9 mouse cellular contexts compared by ENCODE assay signal in genomic region chr4:102635258-102635657, GRCm38 (mm10).
DNase-seq lines count a peak whose midpoint lies in the region; ATAC-seq and TF ChIP-seq lines count a peak whose summit lies in the region.
"Had no signal": no experiment of that assay in that cellular context is flagged by ENCODE, and none has a peak within 500 bp of the region (broad histone marks: within the 10 kb centered on the region; RNA-seq: fewer than 3 reads in every experiment).

No protein-coding gene starts in this region.

- TF ChIP-seq CTCF in liver, adult 2 months (IDR thresholded peaks at IDR 0.05; ENCODE audit: low read depth, low read length): no peak
- no peak for TF ChIP-seq CTCF in lung, postnatal 0 days (IDR thresholded peaks at IDR 0.05)

- no peaks in the 10 kb centered on the region for H3K79me2 ChIP-seq in liver, adult 2 months (ENCODE audit: control insufficient read depth, insufficient read depth, low read length)

- no peaks in the 10 kb centered on the region for H3K27me3 ChIP-seq in liver, adult 2 months (ENCODE audit: control insufficient read depth, insufficient read depth, low read length)
- H3K27me3 ChIP-seq in liver, embryonic 12.5 days (replicated peaks): no peaks in the 10 kb centered on the region
- no peaks in the 10 kb centered on the region for H3K27me3 ChIP-seq in heart, embryonic 15.5 days
- no peaks in the 10 kb centered on the region for H3K27me3 ChIP-seq in lung, postnatal 0 days (replicated peaks; ENCODE audit: insufficient read depth, low read length)

- peak; percentile 23 for DNase-seq in liver, adult 2 months (ENCODE audit: extremely low read depth, low read depth, low spot score)
- peak; percentile 87 for DNase-seq in lung, postnatal 0 days (ENCODE audit: low spot score)
- peak; percentile 13 for DNase-seq in thymus, postnatal 25 days
- DNase-seq in cerebellum, adult 8-10 months: no peak
- no peak for DNase-seq in ovary, postnatal 10 days (ENCODE audit: low spot score)
- no peak for DNase-seq in frontal cortex, postnatal 10 days (ENCODE audit: low spot score in 2 of 2)
- DNase-seq: cerebellum, postnatal 14 days had no signal

- peaks cover 12% of the 10 kb centered on the region for H3K4me1 ChIP-seq in liver, adult 2 months (ENCODE audit: control insufficient read depth, insufficient read depth, low read length)
- H3K4me1 ChIP-seq in liver, embryonic 12.5 days: no peaks in the 10 kb centered on the region
- H3K4me1 ChIP-seq in heart, embryonic 15.5 days (replicated peaks): peaks cover 43% of the 10 kb centered on the region
- H3K4me1 ChIP-seq in lung, postnatal 0 days (ENCODE audit: insufficient read depth, low read depth, low read length): peaks cover 20% of the 10 kb centered on the region; the same call in 1 of the 2 replicates

- TF ChIP-seq EP300 in lung, postnatal 0 days (IDR thresholded peaks at IDR 0.05): peak; percentile 61; the same call in 1 of the 2 replicates

- ATAC-seq in liver, embryonic 12.5 days: no peak
- ATAC-seq in heart, embryonic 15.5 days (replicated peaks; ENCODE audit: insufficient number of reproducible peaks, insufficient read depth, low FRiP score, low read depth): peak; percentile 87
- ATAC-seq in lung, postnatal 0 days: peak; percentile 81

- 0 out of 2 replicates have a peak overlapping the region, but pooled peaks have one; percentile 0 for H3K9ac ChIP-seq in liver, adult 2 months (ENCODE audit: low read depth, low read length)
- no peak overlapping the region for H3K9ac ChIP-seq in liver, embryonic 12.5 days
- H3K9ac ChIP-seq in heart, embryonic 15.5 days: no peak overlapping the region
- no peak overlapping the region for H3K9ac ChIP-seq in lung, postnatal 0 days (replicated peaks; ENCODE audit: low read depth)

- no peaks in the 10 kb centered on the region for H3K9me3 ChIP-seq in liver, embryonic 12.5 days (replicated peaks)
- no peaks in the 10 kb centered on the region for H3K9me3 ChIP-seq in heart, embryonic 15.5 days (replicated peaks)
- H3K9me3 ChIP-seq in lung, postnatal 0 days (ENCODE audit: low read length): no peaks in the 10 kb centered on the region

- H3K36me3 ChIP-seq in liver, adult 2 months (ENCODE audit: control insufficient read depth, insufficient read depth, low read length): no peaks in the 10 kb centered on the region
- no peaks in the 10 kb centered on the region for H3K36me3 ChIP-seq in liver, embryonic 12.5 days
- H3K36me3 ChIP-seq in heart, embryonic 15.5 days: no peaks in the 10 kb centered on the region
- H3K36me3 ChIP-seq in lung, postnatal 0 days (ENCODE audit: insufficient read depth, low read length): no peaks in the 10 kb centered on the region

- WGBS in liver, adult 2 months: 38% methylated on average over 9 of the region's 9 CpGs
- WGBS in liver, embryonic 12.5 days (ENCODE audit: insufficient replicate concordance): 20% methylated on average over 9 of the region's 9 CpGs
- WGBS in heart, embryonic 15.5 days: 8% methylated on average over 9 of the region's 9 CpGs
- 5% methylated on average over 9 of the region's 9 CpGs for WGBS in lung, postnatal 0 days

- TF ChIP-seq POLR2A in liver, adult 2 months (IDR thresholded peaks at IDR 0.05; ENCODE audit: extremely low read depth, insufficient read depth, low read length): no peak

- H3K4me2 ChIP-seq in liver, embryonic 12.5 days: no peak overlapping the region
- 0 out of 2 replicates have a peak overlapping the region, but pooled peaks have one; percentile 3 for H3K4me2 ChIP-seq in heart, embryonic 15.5 days
- no peak overlapping the region for H3K4me2 ChIP-seq in lung, postnatal 0 days (replicated peaks; ENCODE audit: low read depth, low read length)

- no peak overlapping the region for H3K4me3 ChIP-seq in liver, adult 2 months (ENCODE audit: insufficient read depth, low read depth, low read length)
- H3K4me3 ChIP-seq in liver, embryonic 12.5 days: no peak overlapping the region
- no peak overlapping the region for H3K4me3 ChIP-seq in heart, embryonic 15.5 days
- H3K4me3 ChIP-seq in lung, postnatal 0 days (ENCODE audit: low read depth, low read length): no peak overlapping the region

- no peak overlapping the region for H3K27ac ChIP-seq in liver, adult 2 months (replicated peaks; ENCODE audit: insufficient read depth, low read depth, low read length)
- H3K27ac ChIP-seq in liver, embryonic 12.5 days: no peak overlapping the region
- peak overlapping the region; percentile 89 for H3K27ac ChIP-seq in heart, embryonic 15.5 days
- peak overlapping the region; percentile 83 for H3K27ac ChIP-seq in lung, postnatal 0 days (ENCODE audit: low read length)

Comparison
In these comparisons a context has a peak if more than half of its experiments do, and no peak if none do; other contexts are left out.
1. DNase-seq: peak in liver, adult 2 months (single experiment), lung, postnatal 0 days (single experiment) and thymus, postnatal 25 days (single experiment); none in cerebellum, adult 8-10 months (single experiment), ovary, postnatal 10 days (single experiment) and frontal cortex, postnatal 10 days (0 of 2).
2. H3K27ac ChIP-seq: peak in heart, embryonic 15.5 days (single experiment) and lung, postnatal 0 days (single experiment); none in liver, adult 2 months (single experiment) and liver, embryonic 12.5 days (single experiment).